Mouse (Mus musculus): ENCODE results near the gene Nepn. TPM values are rescaled to one million over a fixed set of nuclear protein-coding genes. Genes with fewer than 3 reads are reported as not detected.

Gene Nepn
- polyA plus RNA-seq, 1 experiment: 0.12 TPM

DNA sequence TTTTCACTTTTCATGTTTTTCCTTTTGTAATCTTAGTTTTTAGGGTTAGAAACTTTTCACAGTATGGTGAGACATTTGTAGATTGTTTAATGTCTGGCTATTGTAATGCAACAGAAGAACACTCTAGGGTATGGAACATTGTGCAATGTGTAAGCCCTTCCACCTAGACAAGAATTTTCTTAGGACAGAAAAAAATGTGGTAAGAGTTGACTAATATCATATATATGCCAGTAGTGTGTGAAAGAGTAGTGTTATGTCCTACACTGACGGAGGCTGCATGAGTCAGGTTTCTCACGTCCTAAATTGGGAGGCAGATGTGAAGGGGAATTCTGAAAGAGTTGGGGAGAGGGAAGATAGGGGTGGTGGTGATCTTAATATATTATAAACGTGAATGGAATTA is 10.9 kb downstream of the Nepn start:
- peak in 1 of 2 experiments; percentile 13 for DNase-seq (ENCODE audit: extremely low spot score in 1 of 2, low spot score in 1 of 2)

DNA sequence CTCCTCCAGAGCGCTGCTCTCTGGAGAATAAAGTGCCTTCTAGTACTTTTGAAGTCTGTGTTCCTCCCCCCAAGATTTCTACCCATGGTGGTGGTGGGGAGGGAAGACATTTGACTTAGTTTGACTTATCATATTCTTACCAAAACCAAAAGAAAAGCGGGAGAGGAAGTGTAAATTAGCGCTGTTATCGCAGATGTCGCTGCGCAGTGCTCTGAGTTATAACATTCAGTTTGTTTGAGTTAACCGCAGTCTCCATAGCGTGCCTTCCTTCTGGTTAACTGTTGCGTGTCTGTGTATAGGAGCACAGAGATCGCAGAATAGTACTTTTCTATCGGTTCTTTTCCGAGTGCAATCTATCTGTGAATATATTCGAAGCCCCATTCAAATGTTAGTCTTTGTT is 16.4 kb downstream of the Nepn start:
- no peak for DNase-seq (ENCODE audit: extremely low spot score in 1 of 2, low spot score in 1 of 2)

DNA sequence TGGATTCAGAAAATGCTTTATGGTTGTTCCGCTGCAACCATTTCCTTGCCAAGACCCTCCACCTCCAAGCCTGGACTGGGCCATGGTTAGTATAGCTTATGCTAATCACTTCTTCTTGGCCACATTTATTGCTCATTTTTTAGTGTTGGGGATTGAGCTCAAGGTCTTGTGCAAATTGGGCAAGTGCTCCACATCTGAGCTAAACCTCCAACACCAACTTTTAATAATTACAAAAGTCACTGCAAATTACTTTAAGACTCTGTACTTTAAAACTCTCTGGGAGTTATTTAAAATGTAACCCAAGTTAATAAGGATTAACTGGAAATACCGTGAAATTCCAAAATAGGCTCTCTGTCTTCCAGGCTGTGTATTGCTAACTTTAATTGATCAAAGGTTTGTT is 18.8 kb downstream of the Nepn start:
- DNase-seq (ENCODE audit: extremely low spot score in 1 of 2, low spot score in 1 of 2): no peak

DNA sequence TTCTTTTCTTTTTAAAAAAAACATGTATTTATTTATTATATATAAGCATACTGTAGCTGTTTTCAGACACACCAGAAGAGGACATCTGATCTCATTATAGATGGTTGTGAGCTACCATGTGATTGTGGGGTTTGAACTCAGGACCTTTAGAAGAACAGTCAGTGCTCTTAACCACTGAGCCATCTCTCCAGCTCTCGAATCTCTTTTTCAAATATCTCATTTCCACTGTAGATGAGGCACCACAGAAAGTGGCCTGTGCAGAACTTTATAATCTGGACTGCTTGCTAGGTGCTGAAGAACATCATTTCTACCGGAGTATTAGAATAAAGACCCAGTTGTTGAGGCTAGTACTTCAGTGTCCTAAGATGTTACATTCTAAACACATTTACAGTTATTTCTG is 26.2 kb downstream of the Nepn start:
- no peak for DNase-seq (ENCODE audit: extremely low spot score in 1 of 2, low spot score in 1 of 2)

DNA sequence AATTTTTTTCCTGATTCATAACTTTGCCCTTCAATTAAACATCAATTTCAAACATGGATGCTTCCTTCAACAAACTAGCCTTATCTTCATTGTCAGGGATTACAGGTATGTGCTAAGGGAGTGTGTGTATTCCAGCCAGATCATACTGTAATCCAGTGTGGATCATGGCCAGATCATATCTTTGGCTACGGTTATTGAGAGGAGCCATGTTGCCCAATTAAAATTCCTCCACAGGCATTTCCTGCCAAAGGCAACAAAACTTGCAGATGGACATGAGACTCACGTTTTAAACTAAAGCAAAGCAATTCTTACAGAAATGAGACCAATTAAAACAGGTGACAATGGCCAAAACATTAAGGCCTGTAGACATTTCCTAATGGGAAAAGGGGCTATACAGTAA is 27.7 kb downstream of the Nepn start:
- DNase-seq (ENCODE audit: extremely low spot score in 1 of 2, low spot score in 1 of 2): no peak

DNA sequence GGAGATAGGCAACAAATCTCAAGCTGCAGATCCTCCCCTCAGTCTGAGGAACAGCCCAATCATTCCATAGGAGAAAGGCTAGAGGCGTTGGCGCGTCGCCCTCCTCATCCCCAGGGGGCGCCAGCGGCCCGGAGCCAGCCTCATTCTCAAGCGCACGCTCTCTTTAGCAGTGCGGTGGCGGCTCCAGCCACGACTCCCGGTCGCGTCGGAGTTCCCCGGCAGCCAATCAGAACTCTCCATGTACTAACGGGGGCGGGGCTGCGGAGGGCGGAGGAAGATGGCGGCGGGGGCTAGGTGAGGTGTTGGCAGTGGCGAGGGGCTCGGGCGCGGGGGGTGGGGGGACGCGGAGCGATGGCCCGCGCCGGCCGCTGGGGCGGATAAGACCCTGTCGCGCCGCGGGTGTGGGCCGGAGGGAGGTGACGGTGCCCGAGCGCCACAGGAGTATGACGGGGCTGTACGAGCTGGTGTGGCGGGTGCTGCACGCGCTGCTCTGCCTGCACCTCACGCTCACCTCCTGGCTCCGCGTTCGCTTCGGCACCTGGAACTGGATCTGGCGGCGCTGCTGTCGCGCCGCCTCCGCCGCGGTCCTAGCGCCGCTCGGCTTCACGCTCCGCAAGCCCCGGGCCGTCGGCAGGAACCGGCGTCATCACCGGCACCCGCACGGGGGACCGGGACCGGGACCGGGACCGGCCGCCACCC is 28.7 kb downstream of the Nepn start, which contains the start of gene Nus1:
Gene Nus1 (plus strand): TSS at position 249 of the 699 bp plus-strand sequence.
- DNase-seq (ENCODE audit: extremely low spot score in 1 of 2, low spot score in 1 of 2): peak; percentile 93 to 98

DNA sequence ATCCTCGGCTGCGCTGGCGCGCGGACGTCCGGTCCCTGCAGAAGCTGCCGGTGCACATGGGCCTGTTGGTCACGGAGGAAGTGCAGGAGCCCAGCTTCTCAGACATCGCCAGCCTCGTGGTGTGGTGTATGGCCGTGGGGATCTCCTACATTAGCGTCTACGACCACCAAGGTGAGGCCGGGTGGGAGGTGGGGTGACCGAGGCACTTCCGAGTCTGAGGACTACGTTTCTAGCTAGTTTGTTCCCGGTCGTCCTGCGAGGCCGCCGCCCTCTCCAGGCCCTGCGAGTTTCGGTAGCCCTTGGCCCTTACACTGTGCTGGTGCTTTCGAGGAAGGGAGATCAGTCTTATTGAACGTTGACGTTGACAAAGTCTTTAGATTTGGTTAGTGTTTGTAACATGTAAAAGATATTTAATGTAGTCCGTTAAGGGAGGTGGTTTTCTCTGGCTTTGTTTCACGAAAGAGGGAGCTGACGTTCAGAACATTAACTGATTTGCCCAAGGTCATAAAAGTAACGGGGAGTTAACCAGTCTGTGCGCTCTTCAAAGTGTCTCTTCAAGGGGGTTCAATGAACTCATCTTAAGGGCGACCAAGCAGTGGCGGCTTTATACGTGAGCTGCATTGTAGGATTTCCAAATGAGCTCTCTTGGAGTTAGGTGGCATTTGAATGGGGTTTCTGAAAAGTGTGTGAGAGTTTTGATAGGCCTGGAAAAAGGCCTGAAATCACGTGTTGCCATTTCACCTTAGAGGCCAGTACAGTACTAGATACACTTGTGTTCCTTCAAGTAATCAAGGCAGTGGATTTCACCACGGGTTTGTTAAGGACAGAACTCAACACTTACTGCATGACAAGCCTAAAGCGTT is 29.5 kb downstream of the Nepn start:
- peak in 1 of 2 experiments; percentile 11 for DNase-seq (ENCODE audit: extremely low spot score in 1 of 2, low spot score in 1 of 2)

DNA sequence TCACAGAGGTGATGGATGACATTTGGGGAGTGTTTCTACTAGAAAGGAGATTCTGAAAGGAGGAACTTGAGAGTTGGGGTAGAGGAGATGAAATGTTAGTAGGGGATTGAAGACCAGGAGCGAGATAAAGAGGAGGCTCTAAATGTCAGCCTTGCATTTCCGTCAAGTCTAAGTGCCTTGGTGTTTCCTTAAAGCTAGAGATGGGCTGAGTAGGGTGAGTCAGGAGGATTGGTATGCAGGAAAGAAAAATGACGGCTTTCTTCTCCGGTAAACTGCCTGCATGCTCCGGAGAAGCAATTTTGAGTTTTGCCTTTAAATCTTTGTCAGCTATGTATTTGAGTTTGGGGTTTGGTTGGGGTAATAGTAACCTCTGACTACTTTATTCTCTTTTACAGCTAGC is 30.2 kb downstream of the Nepn start:
- no peak for DNase-seq (ENCODE audit: extremely low spot score in 1 of 2, low spot score in 1 of 2)

DNA sequence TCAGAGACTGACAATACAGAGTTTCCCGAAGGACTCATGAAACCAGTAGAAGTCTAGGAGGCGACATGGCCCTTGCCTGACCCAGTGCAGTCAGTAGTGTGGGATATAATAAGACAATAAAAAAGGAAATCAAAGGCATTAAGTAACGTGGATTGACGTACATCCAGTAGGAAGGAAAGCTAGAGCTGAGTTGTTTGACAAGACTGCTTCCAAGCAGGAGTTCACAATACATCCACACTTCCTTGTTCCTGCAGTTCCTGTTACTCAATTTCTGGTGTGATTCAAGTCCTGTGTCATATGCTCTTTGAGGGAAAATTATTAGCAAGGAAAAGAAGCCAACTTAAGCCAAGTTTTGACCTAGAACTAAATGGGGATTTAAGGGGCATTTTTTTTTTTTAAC is 30.6 kb downstream of the Nepn start:
- DNase-seq (ENCODE audit: extremely low spot score in 1 of 2, low spot score in 1 of 2): no peak

DNA sequence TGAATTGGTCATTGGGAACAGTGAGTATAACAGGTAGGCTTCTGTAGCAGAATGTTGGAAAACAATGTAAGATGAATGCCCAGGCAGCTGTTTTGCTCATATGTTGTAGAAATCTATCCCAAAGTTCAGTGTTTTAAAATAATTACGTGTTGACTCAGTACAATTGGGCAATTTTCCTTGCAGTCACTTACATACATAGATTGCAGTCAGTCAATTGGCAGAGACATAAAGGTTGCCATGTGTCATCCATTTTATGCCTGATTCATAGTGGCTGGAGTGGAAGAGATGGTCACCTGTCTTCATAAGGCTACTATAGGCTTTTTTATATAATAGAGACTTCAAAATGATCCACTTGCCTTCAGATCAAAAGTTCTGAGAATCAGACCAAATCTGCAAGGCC is 31.8 kb downstream of the Nepn start:
- no peak for DNase-seq (ENCODE audit: extremely low spot score in 1 of 2, low spot score in 1 of 2)

DNA sequence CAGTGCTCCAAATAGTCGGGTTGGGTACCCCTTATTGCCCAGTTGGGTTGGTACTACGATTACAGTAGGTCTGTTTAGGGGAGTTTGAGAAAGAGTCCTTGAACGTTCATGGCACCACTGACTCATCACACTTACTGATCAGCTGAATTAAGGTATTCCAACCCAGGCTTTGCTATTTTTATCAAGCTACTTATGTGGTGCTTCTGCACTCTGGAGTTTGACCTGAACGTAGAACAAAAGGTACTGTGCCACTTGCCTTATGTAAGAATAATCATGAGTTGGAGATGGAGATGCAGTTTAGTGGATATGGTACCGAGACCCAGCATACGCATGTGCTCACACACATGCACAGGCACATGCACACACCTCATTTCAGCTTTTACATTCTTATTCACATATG is 32.9 kb downstream of the Nepn start:
- DNase-seq (ENCODE audit: extremely low spot score in 1 of 2, low spot score in 1 of 2): no peak

DNA sequence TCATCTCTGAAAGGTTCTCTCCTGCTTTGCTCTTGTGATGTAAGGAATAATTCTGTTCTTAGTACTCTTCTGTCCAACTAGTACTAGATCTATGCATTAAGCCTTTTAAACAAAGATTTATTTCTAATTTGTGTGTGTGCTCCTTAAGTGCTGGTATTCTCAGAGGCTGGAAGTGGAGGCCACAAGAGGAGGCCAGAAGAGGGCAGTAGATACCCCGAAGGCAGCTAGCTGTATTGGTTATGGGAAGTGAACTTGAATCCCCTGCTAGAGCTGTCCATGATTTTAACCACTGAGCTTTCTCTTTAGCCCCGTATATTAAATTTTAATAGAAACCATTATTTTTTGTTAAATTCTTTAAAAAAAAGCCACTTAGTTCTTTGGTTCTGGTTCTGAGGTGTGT is 34.3 kb downstream of the Nepn start:
- no peak for DNase-seq (ENCODE audit: extremely low spot score in 1 of 2, low spot score in 1 of 2)

DNA sequence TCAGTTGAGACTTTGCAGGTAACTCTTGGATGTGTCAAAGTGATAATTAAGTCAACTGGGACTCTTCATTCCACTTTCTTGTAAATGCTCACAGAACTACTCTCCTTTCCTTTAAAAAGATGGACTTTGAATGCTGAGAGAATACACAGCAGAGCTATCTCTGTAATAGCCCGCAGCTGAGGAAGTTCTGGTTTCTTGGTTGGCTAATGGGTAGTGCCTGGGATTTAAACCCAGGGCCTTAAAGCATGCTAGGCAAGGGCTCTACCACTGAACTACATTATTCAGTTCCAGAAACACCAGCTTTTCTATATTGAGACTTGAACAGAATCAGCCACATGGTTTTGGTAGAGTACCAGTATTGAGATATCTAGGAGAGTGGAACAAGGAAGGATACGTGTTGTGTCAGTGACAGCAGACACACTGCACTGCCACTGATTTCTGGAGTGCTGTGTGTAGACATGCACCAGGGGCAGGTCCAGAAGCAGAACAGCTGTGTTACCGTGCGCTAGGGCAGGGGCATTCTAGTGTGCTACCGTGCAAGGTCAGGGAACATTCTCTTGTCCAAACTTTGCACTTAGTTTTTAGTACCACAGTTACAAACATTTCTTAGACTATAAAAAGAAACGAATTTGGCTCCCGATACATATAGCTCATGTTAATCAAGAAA is 37.7 kb downstream of the Nepn start:
- DNase-seq (ENCODE audit: extremely low spot score in 1 of 2, low spot score in 1 of 2): no peak

DNA sequence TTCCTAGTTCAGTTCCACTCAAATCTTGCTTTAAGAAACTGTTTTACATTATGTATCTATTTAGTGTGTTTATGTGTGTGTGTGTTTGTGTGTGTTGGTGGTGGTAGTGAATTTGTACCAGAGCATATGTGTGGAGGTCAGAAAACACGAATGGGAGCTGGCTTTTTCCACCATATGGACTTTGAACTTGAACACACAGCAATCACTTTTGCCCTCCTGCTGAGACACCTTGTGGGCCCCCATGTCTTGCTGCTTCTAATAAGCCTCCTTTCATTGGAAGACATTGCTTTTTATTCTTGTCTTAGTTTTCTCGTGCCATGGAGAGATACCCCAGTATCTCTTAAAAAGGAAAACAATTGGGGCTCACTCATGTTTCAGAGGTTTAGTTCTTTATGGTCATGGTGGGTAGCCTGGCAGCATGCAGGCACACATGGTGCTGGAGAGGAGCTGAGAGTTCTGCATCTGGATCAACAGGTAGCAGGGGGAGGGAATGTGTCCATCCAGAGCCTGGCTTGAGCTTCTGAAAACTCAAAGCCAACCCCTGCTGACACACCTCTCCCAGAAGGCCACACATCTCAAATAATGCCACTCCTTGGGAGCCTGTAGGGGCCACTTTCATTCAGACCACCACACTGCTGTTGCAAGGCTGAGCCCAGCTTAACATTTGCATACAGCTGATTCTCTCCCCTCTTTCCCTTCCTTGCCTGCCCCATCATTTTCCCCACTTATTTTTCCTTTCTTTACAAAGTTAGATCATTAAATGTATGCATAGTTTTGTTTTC is 39.1 kb downstream of the Nepn start:
- DNase-seq (ENCODE audit: extremely low spot score in 1 of 2, low spot score in 1 of 2): no peak

DNA sequence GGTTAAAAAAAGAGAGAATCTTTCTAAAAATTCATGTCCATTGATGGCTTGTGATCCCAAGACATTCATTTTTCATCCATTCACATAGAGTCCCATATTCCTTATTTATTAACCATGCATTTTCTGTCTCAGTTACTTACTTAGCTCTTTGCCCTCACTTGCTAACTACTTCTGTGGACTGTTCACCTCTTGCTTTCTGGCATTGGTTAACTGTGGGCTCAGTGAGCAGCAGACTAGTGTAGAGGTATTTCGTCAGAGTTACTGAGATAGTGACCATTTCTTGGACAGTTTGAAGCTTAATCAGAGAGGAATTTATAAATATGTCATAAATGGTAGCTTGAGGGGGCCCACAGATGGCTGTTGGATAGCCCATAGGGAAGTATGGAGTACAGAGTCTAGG is 42.2 kb downstream of the Nepn start:
- DNase-seq (ENCODE audit: extremely low spot score in 1 of 2, low spot score in 1 of 2): no peak

DNA sequence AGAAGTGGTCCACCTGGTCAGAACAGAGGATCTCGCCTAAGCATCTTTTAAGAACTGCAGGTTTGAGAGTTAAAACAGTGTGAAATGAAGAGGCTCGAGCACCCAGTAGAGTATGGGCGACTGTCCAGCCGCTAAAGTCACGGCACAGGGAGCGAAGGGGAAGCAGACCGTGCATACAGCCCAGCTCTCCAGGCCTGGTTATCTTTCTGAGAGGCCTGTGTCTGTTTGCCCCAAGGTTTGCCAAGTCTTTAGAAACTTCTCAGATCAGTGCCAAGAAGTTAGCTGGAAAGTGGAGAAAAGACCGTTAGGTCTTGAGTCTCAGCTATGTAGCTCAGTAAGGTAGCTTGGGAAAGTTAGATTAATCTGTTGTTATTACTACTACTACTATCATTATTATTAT is 46.1 kb downstream of the Nepn start:
- DNase-seq (ENCODE audit: extremely low spot score in 1 of 2, low spot score in 1 of 2): no peak

Other genes with a start within 250 kb of the Nepn start
- not detected in 2 replicates for gene Ros1, start 193.7 kb upstream of the Nepn start, polyA plus RNA-seq (2012; rRNA removed)
- gene Dcbld1, start 155.4 kb upstream of the Nepn start, polyA plus RNA-seq (2012; rRNA removed): 6.6 TPM in 2 replicates
- not detected in 2 replicates for gene Gm26741, start 30.2 kb upstream of the Nepn start, polyA plus RNA-seq (2012; rRNA removed)
- 25.0 and 25.1 TPM in 2 replicates for gene Gopc, start 6.8 kb upstream of the Nepn start, polyA plus RNA-seq (2012; rRNA removed)
- gene Nus1, start 28.6 kb downstream of the Nepn start, polyA plus RNA-seq (2012; rRNA removed): 32.9 and 35.1 TPM in 2 replicates